Mouse (Mus musculus) spleen, adult 18-20 months (tissue): ENCODE measurements around the gene Rpl3.

Experiments
- DNase-seq, 2 experiments: peaks; one replicate each; pipeline ENCODE4 v3.0.0; 2022; ENCODE audit warnings: mixed read lengths in 2 of 2

Rpl3 gene

DNA sequence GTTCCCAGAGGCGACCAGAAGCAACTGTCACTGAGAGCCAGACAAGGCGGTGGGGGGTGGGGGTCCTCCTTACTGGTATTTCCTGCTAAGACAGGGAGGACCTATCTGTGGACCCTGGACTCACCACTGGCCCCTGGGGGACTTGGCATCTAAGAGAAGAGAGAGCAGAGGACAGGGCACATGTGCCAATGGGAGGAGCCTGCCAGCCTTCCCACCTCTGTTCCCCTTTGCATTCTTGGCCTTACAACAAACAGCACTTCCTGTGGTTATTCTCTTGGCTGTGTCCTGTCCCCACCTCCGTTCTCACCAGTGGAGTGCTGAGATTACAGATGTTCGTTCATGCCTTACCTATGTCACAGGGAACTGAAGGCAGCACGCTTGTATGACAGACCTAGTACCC lies 62.8 kb downstream of the Rpl3 start:
- no peak for DNase-seq
